In genomic region chr13:73762938-73763337, GRCm38 (mm10) we compare ENCODE assay signal across 8 mouse cellular contexts. TPM values are rescaled to one million over a fixed set of nuclear protein-coding genes. Genes with fewer than 3 reads are reported as not detected.
DNase-seq lines count a peak whose midpoint lies in the region; ATAC-seq and TF ChIP-seq lines count a peak whose summit lies in the region.

No protein-coding gene starts in this region.

- no peaks in the 10 kb centered on the region for H3K9me3 ChIP-seq in heart, embryonic 16.5 days (replicated peaks; ENCODE audit: control insufficient read depth, low read length)
- no peaks in the 10 kb centered on the region for H3K9me3 ChIP-seq in hindbrain, embryonic 13.5 days
- H3K9me3 ChIP-seq in midbrain, embryonic 10.5 days (replicated peaks): no peaks in the 10 kb centered on the region

- H3K9ac ChIP-seq in heart, embryonic 16.5 days (ENCODE audit: low read length): 0 out of 2 replicates have a peak overlapping the region, but pooled peaks have one; percentile 47
- H3K9ac ChIP-seq in hindbrain, embryonic 13.5 days: no peak overlapping the region

- ATAC-seq in heart, embryonic 16.5 days (replicated peaks; ENCODE audit: extremely low read depth, insufficient read depth, low FRiP score): no peak
- peak; percentile 15 for ATAC-seq in hindbrain, embryonic 13.5 days (ENCODE audit: low FRiP score)

- no peaks in the 10 kb centered on the region for H3K27me3 ChIP-seq in heart, embryonic 16.5 days (ENCODE audit: control insufficient read depth, insufficient read depth, low read length)
- no peaks in the 10 kb centered on the region for H3K27me3 ChIP-seq in hindbrain, embryonic 13.5 days
- peaks cover 13% of the 10 kb centered on the region; the same call in 1 of the 2 replicates for H3K27me3 ChIP-seq in midbrain, embryonic 10.5 days (ENCODE audit: low read depth, poor library complexity, severe bottlenecking)

- TF ChIP-seq CTCF in bone marrow macrophage, adult 2 months (IDR thresholded peaks at IDR 0.05; ENCODE audit: low read depth, low read length): no peak

- H3K4me1 ChIP-seq in heart, embryonic 16.5 days (ENCODE audit: control insufficient read depth, insufficient read depth, low read length): peaks cover 41% of the 10 kb centered on the region
- H3K4me1 ChIP-seq in bone marrow macrophage, adult 2 months (ENCODE audit: control insufficient read depth, insufficient read depth, low read length): peaks cover 24% of the 10 kb centered on the region
- H3K4me1 ChIP-seq in hindbrain, embryonic 13.5 days (replicated peaks): peaks cover 30% of the 10 kb centered on the region
- peaks cover 51% of the 10 kb centered on the region for H3K4me1 ChIP-seq in midbrain, embryonic 10.5 days

- H3K4me2 ChIP-seq in heart, embryonic 16.5 days (ENCODE audit: low read depth, low read length): peak overlapping the region; percentile 66
- peak overlapping the region; percentile 90 for H3K4me2 ChIP-seq in hindbrain, embryonic 13.5 days

- no peaks in the 10 kb centered on the region for H3K36me3 ChIP-seq in heart, embryonic 16.5 days (ENCODE audit: control insufficient read depth, insufficient read depth)
- no peaks in the 10 kb centered on the region for H3K36me3 ChIP-seq in hindbrain, embryonic 13.5 days
- peaks cover 21% of the 10 kb centered on the region for H3K36me3 ChIP-seq in midbrain, embryonic 10.5 days

- 45% methylated on average over 6 of the region's 6 CpGs for WGBS in heart, embryonic 16.5 days
- 41% methylated on average over 6 of the region's 6 CpGs for WGBS in hindbrain, embryonic 13.5 days
- 25% methylated on average over 6 of the region's 6 CpGs for WGBS in midbrain, embryonic 10.5 days

- no peak for DNase-seq in heart, postnatal 4 days
- no peak for DNase-seq in midbrain, embryonic 10.5 days (ENCODE audit: low spot score)
- DNase-seq in gastrocnemius, postnatal 25 days: no peak
- DNase-seq in retina, postnatal 1 day: no peak
- DNase-seq in cerebellum, adult 11-12 months: no peak

- H3K4me3 ChIP-seq in heart, embryonic 16.5 days (ENCODE audit: low read length): peak overlapping the region; percentile 81
- peak overlapping the region; percentile 41 for H3K4me3 ChIP-seq in bone marrow macrophage, adult 2 months (ENCODE audit: insufficient read depth, low read length)
- peak overlapping the region; percentile 61 for H3K4me3 ChIP-seq in hindbrain, embryonic 13.5 days
- peak overlapping the region; percentile 88 for H3K4me3 ChIP-seq in midbrain, embryonic 10.5 days

- peak overlapping the region; percentile 56 for H3K27ac ChIP-seq in heart, embryonic 16.5 days (ENCODE audit: low read length)
- no peak overlapping the region for H3K27ac ChIP-seq in bone marrow macrophage, adult 2 months (ENCODE audit: insufficient read depth, low read depth, low read length)
- H3K27ac ChIP-seq in hindbrain, embryonic 13.5 days: no peak overlapping the region
- H3K27ac ChIP-seq in midbrain, embryonic 10.5 days (replicated peaks): peak overlapping the region; percentile 94

- TF ChIP-seq POLR2A in bone marrow macrophage, adult 2 months (IDR thresholded peaks at IDR 0.05; ENCODE audit: borderline replicate concordance, low read depth, low read length): no peak

RNA-seq across cellular contexts. Expression of gene Slc12a7, which starts 30.0 kb away (rescaled TPM):
- 42.1 and 46.9 TPM in 2 replicates for polyA plus RNA-seq in heart, embryonic 16.5 days (2015; fragmentation: Nextera tagmentation; extraction: Ambion mirVana)
- total RNA-seq in heart, postnatal 4 days (2021): 100 to 1,000 TPM; 145 to 150 TPM
- 50.6 and 53.9 TPM in 2 replicates for polyA plus RNA-seq in bone marrow macrophage, adult 2 months (2012; ENCODE audit: insufficient read depth, insufficient read length, missing spikeins)
- 14.3 and 14.9 TPM in 2 replicates for polyA plus RNA-seq in hindbrain, embryonic 13.5 days (2015; fragmentation: Nextera tagmentation; extraction: Ambion mirVana)
- 47.8 and 52.5 TPM in 2 replicates for polyA plus RNA-seq in midbrain, embryonic 10.5 days (2016; fragmentation: Nextera tagmentation; extraction: Ambion mirVana)
- 1 to 10 TPM; 3.6 to 8.0 TPM for total RNA-seq in gastrocnemius, postnatal 25 days (2021)

RNA-seq across cellular contexts. Expression of gene Slc6a19, which starts 58.3 kb away (rescaled TPM):
- 0.50 TPM in 1 of 2 replicates, not detected in the other for polyA plus RNA-seq in heart, embryonic 16.5 days (2015; fragmentation: Nextera tagmentation; extraction: Ambion mirVana)
- total RNA-seq in heart, postnatal 4 days (2021): not detected
- polyA plus RNA-seq in bone marrow macrophage, adult 2 months (2012; ENCODE audit: insufficient read depth, insufficient read length, missing spikeins): not detected in 2 replicates
- 0.18 and 0.29 TPM in 2 replicates for polyA plus RNA-seq in hindbrain, embryonic 13.5 days (2015; fragmentation: Nextera tagmentation; extraction: Ambion mirVana)
- polyA plus RNA-seq in midbrain, embryonic 10.5 days (2016; fragmentation: Nextera tagmentation; extraction: Ambion mirVana): 0.10 and 0.15 TPM in 2 replicates
- under 1 TPM in 1 of 2 experiments, not detected in 1; 0.70 TPM for total RNA-seq in gastrocnemius, postnatal 25 days (2021)

Comparison
In these comparisons a context has a peak if more than half of its experiments do, and no peak if none do; other contexts are left out.
1. H3K27ac ChIP-seq: peak in heart, embryonic 16.5 days (single experiment) and midbrain, embryonic 10.5 days (single experiment); none in bone marrow macrophage, adult 2 months (single experiment) and hindbrain, embryonic 13.5 days (single experiment).
2. Peak in every context shown above with its lines, with median percentiles within 50 percentile points of each other: H3K4me3 ChIP-seq.